Mouse (Mus musculus) liver, postnatal 0 days (tissue): ENCODE data around the gene Gm9837. TPM values are rescaled to one million over a fixed set of nuclear protein-coding genes. Genes with fewer than 3 reads are reported as not detected.
A peak's percentile ranks its signal among the peaks of the same experiment; 100 is the strongest.

Experiments used
- ATAC-seq: fragments of 200-750 bp; cut with Nextera tagmentation; 2 replicates; pipeline ENCODE4 v1.8.0; 2017; ENCODE audit warnings: mild to moderate bottlenecking, moderate library complexity
- DNase-seq: peaks from one replicate; pipeline ENCODE4 v3.0.0-alpha.2; 2016
- H3K27ac ChIP-seq: fragments of 300-500 bp; sonication (generic); 2 replicates; pipeline ENCODE4 v1.5.1; 2014; ENCODE audit warnings: antibody characterized with exemption, moderate library complexity, mild to moderate bottlenecking, low read depth
- H3K27me3 ChIP-seq: fragments of 300-500 bp; sonication (generic); 2 replicates; pipeline ENCODE4 v1.6.1; 2014; ENCODE audit warnings: low read length, control low read depth, mixed read lengths; ENCODE audit not compliant: insufficient read depth
- H3K36me3 ChIP-seq: fragments of 300-500 bp; sonication (generic); replicated peaks from 2 replicates; pipeline ENCODE4 v1.6.1; 2014; ENCODE audit warnings: mild to moderate bottlenecking, control low read depth, low read length, moderate library complexity, mixed read lengths; ENCODE audit not compliant: insufficient read depth
- H3K4me1 ChIP-seq: fragments of 300-500 bp; sonication (generic); 2 replicates; pipeline ENCODE4 v1.6.1; 2014; ENCODE audit warnings: antibody characterized with exemption, mild to moderate bottlenecking, control low read depth; ENCODE audit not compliant: insufficient read depth
- H3K4me2 ChIP-seq: fragments of 300-500 bp; sonication (generic); 2 replicates; pipeline ENCODE4 v1.6.1; 2014; ENCODE audit warnings: low read depth, mild to moderate bottlenecking, low read length, moderate library complexity, mixed read lengths
- H3K4me3 ChIP-seq: fragments of 300-500 bp; sonication (generic); 2 replicates; pipeline ENCODE4 v1.5.1; 2014; ENCODE audit warnings: low read depth, low read length
- H3K9ac ChIP-seq: fragments of 300-500 bp; sonication (generic); replicated peaks from 2 replicates; pipeline ENCODE4 v1.6.1; 2014; ENCODE audit warnings: mild to moderate bottlenecking, moderate library complexity
- H3K9me3 ChIP-seq: fragments of 300-500 bp; sonication (generic); 2 replicates; pipeline ENCODE4 v1.6.1; 2016; ENCODE audit warnings: mild to moderate bottlenecking, control low read depth, low read length, mixed read lengths
- CTCF ChIP-seq: sonication (generic); IDR thresholded peaks from 2 replicates; pipeline ENCODE4 v1.5.1; 2016; ENCODE audit warnings: antibody characterized with exemption, low read depth
- EP300 ChIP-seq: IDR thresholded peaks from 2 replicates; pipeline ENCODE4 v1.6.1; 2016; ENCODE audit warnings: antibody characterized with exemption, low read depth, mild to moderate bottlenecking
- WGBS: fragments of 180-500 bp; shearing (Covaris S2); extraction: QIAGEN DNeasy Blood & Tissue Kit; methylation state at CpG from one replicate; pipeline ENCODE4 v1.1.7; 2014; ENCODE audit not compliant: insufficient replicate concordance; 5-methylcytosine and 5-hydroxymethylcytosine counted together
- polyA plus RNA-seq: library from polyadenylated mRNA; unstranded; fragments of >200 nt; fragmentation: Nextera tagmentation; extraction: Ambion mirVana; gene quantifications from 2 replicates; pipeline ENCODE4 v1.2.1, GENCODE M21; 2015

The Gm9837 gene
- polyA plus RNA-seq, 1 experiment from 2014 or later, result not detected

- DNase-seq, result no peak
- H3K9me3 ChIP-seq, result no peaks in the 10 kb centered on the region
- peak; percentile 16; the same call in 1 of the 2 replicates for ATAC-seq
- no peak overlapping the region for H3K9ac ChIP-seq
- TF ChIP-seq CTCF, result no peak
- no peak for TF ChIP-seq EP300
- H3K4me2 ChIP-seq, result no peak overlapping the region
- WGBS, result 52% methylated on average over 13 of the region's 13 CpGs
- no peaks in the 10 kb centered on the region for H3K36me3 ChIP-seq
- no peak overlapping the region for H3K4me3 ChIP-seq
- no peaks in the 10 kb centered on the region for H3K27me3 ChIP-seq
- H3K4me1 ChIP-seq, result peaks cover 19% of the 10 kb centered on the region
- peak overlapping the region; percentile 67 for H3K27ac ChIP-seq
Measured at GRCm38 (mm10) chr11:53445562-53445961, 24.7 kb downstream of the Gm9837 start.

GRCm38 (mm10) chr11:53443861-53444260 is 26.4 kb downstream of the Gm9837 start:
- DNase-seq (no peak), ATAC-seq (no peak)
- WGBS, result 22% methylated on average over 6 of the region's 6 CpGs
- Histone ChIP-seq H3K9me3 (no peaks in the 10 kb centered on the region), H3K4me3 (no peak overlapping the region), H3K27ac (no peak overlapping the region), H3K4me2 (no peak overlapping the region), H3K9ac (no peak overlapping the region), H3K36me3 (no peaks in the 10 kb centered on the region), H3K27me3 (no peaks in the 10 kb centered on the region), H3K4me1 (peaks cover 6% of the 10 kb centered on the region; the same call in 1 of the 2 replicates)
- TF ChIP-seq CTCF (peak; percentile 82), EP300 (no peak)

DNA sequence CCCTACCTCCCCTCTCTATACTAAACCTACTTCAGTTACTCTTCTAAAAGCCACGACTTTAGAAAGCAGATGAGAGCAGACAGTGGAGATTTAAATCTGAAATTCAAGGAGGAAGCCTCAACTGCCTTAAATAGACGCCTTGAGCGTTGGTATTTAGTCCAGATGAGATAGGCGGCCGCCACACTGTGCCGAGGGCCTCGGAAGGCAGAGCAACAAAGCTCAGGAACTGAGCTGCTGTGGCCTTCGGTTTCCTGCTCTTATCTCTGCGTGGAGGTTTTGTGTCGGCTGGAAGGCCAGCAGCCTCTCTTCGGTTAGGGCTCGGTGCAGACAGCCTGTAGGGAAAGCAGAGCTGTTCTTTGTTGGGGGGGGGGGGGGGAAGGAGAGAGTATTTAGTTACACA is 28.4 kb downstream of the Gm9837 start:
- TF ChIP-seq EP300 (no peak), CTCF (no peak)
- no peaks in the 10 kb centered on the region for H3K36me3 ChIP-seq
- peaks cover 4% of the 10 kb centered on the region; the same call in 1 of the 2 replicates for H3K4me1 ChIP-seq
- 0 out of 2 replicates have a peak overlapping the region, but pooled peaks have one; percentile 31 for H3K27ac ChIP-seq
- H3K4me3 ChIP-seq, result no peak overlapping the region
- no peaks in the 10 kb centered on the region for H3K9me3 ChIP-seq
- no peak overlapping the region for H3K9ac ChIP-seq
- no peaks in the 10 kb centered on the region for H3K27me3 ChIP-seq
- ATAC-seq, result no peak
- peak overlapping the region; percentile 24 for H3K4me2 ChIP-seq
- no peak for DNase-seq
- 5% methylated on average over 12 of the region's 12 CpGs for WGBS

GRCm38 (mm10) chr11:53436338-53436737 is 33.9 kb downstream of the Gm9837 start:
- ATAC-seq (no peak), DNase-seq (no peak)
- Histone ChIP-seq H3K9me3 (no peaks in the 10 kb centered on the region), H3K36me3 (no peaks in the 10 kb centered on the region), H3K4me1 (peaks cover 20% of the 10 kb centered on the region), H3K4me3 (no peak overlapping the region), H3K27me3 (no peaks in the 10 kb centered on the region), H3K27ac (no peak overlapping the region), H3K9ac (no peak overlapping the region), H3K4me2 (no peak overlapping the region)
- 65% methylated on average over 6 of the region's 6 CpGs for WGBS
- TF ChIP-seq CTCF, result no peak
- TF ChIP-seq EP300, result no peak

- H3K9me3 ChIP-seq, result no peaks in the 10 kb centered on the region
- H3K27ac ChIP-seq, result no peak overlapping the region
- peaks cover 22% of the 10 kb centered on the region for H3K4me1 ChIP-seq
- DNase-seq (no peak), ATAC-seq (no peak)
- no peak for TF ChIP-seq EP300
- no peak for TF ChIP-seq CTCF
- H3K4me3 ChIP-seq, result no peak overlapping the region
- H3K4me2 ChIP-seq, result no peak overlapping the region
- no peak overlapping the region for H3K9ac ChIP-seq
- H3K36me3 ChIP-seq, result no peaks in the 10 kb centered on the region
- no peaks in the 10 kb centered on the region for H3K27me3 ChIP-seq
- WGBS, result 60% methylated on average over 8 of the region's 8 CpGs
Measured at GRCm38 (mm10) chr11:53435504-53435903, 34.8 kb downstream of the Gm9837 start.

- no peaks in the 10 kb centered on the region for H3K9me3 ChIP-seq
- H3K4me3 ChIP-seq, result no peak overlapping the region
- H3K4me1 ChIP-seq, result peaks cover 33% of the 10 kb centered on the region
- H3K27me3 ChIP-seq, result no peaks in the 10 kb centered on the region
- no peak for DNase-seq
- no peak for ATAC-seq
- TF ChIP-seq CTCF (no peak), EP300 (peak; percentile 61; the same call in 1 of the 2 replicates)
- peaks cover 8% of the 10 kb centered on the region for H3K36me3 ChIP-seq
- WGBS, result 31% methylated on average over 6 of the region's 6 CpGs
- no peak overlapping the region for H3K27ac ChIP-seq
- H3K9ac ChIP-seq, result no peak overlapping the region
- no peak overlapping the region for H3K4me2 ChIP-seq
Measured at GRCm38 (mm10) chr11:53433057-53433456, 37.2 kb downstream of the Gm9837 start.
